In the genomic region with DNA sequence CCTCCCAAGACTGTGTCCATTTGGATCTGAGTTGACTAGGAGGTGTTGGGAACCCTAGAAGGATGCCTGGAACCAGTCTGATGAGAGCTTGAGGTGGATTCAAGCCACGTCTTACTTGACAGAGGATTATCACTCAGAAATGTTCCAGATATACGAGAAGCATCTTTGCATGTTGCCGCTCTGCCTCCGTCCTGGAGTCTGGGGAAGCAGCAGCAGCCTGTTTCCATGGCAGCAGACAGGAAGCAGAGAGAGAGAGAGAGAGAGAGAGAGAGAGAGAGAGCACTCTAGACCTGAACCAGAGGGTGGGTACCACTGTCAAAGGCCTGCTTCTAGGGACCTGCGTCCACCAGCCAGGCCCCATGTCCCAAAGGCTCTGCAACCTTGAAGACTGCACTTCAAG, we compare ENCODE assay signal across 10 mouse cellular contexts.
DNase-seq lines count a peak whose midpoint lies in the region; ATAC-seq and TF ChIP-seq lines count a peak whose summit lies in the region.
"Had no signal": no experiment of that assay in that cellular context is flagged by ENCODE, and none has a peak within 500 bp of the region (broad histone marks: within the 10 kb centered on the region; RNA-seq: fewer than 3 reads in every experiment).

No protein-coding gene starts in this region.

- H3K36me3 ChIP-seq in embryonic facial prominence, embryonic 12.5 days = no peaks in the 10 kb centered on the region
- no peaks in the 10 kb centered on the region for H3K36me3 ChIP-seq in hindbrain, embryonic 11.5 days (ENCODE audit: control insufficient read depth, insufficient read depth, low read length)
- H3K36me3 ChIP-seq in neural tube, embryonic 14.5 days (ENCODE audit: control insufficient read depth, insufficient read depth, low read length) = no peaks in the 10 kb centered on the region

- H3K9ac ChIP-seq in embryonic facial prominence, embryonic 12.5 days = no peak overlapping the region
- H3K9ac ChIP-seq in hindbrain, embryonic 11.5 days (ENCODE audit: low read depth, low read length) = no peak overlapping the region
- H3K9ac ChIP-seq in neural tube, embryonic 14.5 days (replicated peaks; ENCODE audit: low read depth, low read length) = 0 out of 2 replicates have a peak overlapping the region, but pooled peaks have one; percentile 11

- no peak for TF ChIP-seq CTCF in left cerebral cortex, adult 2 months (IDR thresholded peaks at IDR 0.05)

- H3K4me3 ChIP-seq in left cerebral cortex, adult 2 months = no peak overlapping the region
- no peak overlapping the region for H3K4me3 ChIP-seq in embryonic facial prominence, embryonic 12.5 days
- no peak overlapping the region for H3K4me3 ChIP-seq in hindbrain, embryonic 11.5 days (ENCODE audit: low read depth, low read length)
- no peak overlapping the region for H3K4me3 ChIP-seq in neural tube, embryonic 14.5 days (ENCODE audit: low read depth, low read length)

- DNase-seq in left cerebral cortex, adult 2 months (ENCODE audit: extremely low spot score in 1 of 2, low spot score in 2 of 2) = no peak
- no peak for DNase-seq in left cerebral cortex, adult 11 months (ENCODE audit: low spot score)
- peak; percentile 48 for DNase-seq in hindbrain, embryonic 11.5 days (ENCODE audit: low spot score)
- no peak for DNase-seq in urinary bladder, adult 2 months (ENCODE audit: low spot score)
- DNase-seq in adrenal gland, postnatal 10 days = no peak
- DNase-seq: cerebellum, adult 11 months; kidney, adult 2 months; thymus, adult 18-20 months had no signal

- intact Hi-C loops in left cerebral cortex, adult 2 months (cut with DNase I) = no loop called here

- no peak overlapping the region for H3K4me2 ChIP-seq in embryonic facial prominence, embryonic 12.5 days (replicated peaks)
- no peak overlapping the region for H3K4me2 ChIP-seq in hindbrain, embryonic 11.5 days (replicated peaks; ENCODE audit: low read depth, low read length)
- H3K4me2 ChIP-seq in neural tube, embryonic 14.5 days (ENCODE audit: low read depth, low read length) = no peak overlapping the region

- 19% methylated on average over 5 of the region's 5 CpGs for WGBS in embryonic facial prominence, embryonic 12.5 days
- 53% methylated on average over 5 of the region's 5 CpGs for WGBS in hindbrain, embryonic 11.5 days
- 22% methylated on average over 5 of the region's 5 CpGs for WGBS in neural tube, embryonic 14.5 days

- H3K4me1 ChIP-seq in embryonic facial prominence, embryonic 12.5 days = peaks cover 64% of the 10 kb centered on the region
- H3K4me1 ChIP-seq in hindbrain, embryonic 11.5 days (replicated peaks; ENCODE audit: control insufficient read depth, insufficient read depth, low read length) = peaks cover 29% of the 10 kb centered on the region
- peaks cover 29% of the 10 kb centered on the region for H3K4me1 ChIP-seq in neural tube, embryonic 14.5 days (ENCODE audit: control insufficient read depth, insufficient read depth, low read length)

- peaks cover 18% of the 10 kb centered on the region; the same call in 1 of the 2 replicates for H3K27me3 ChIP-seq in embryonic facial prominence, embryonic 12.5 days
- no peaks in the 10 kb centered on the region for H3K27me3 ChIP-seq in hindbrain, embryonic 11.5 days (ENCODE audit: control insufficient read depth, insufficient read depth, low read length)
- no peaks in the 10 kb centered on the region for H3K27me3 ChIP-seq in neural tube, embryonic 14.5 days (ENCODE audit: control insufficient read depth, insufficient read depth, low read length)

- peak overlapping the region; percentile 63; the same call in 1 of the 2 replicates for H3K27ac ChIP-seq in left cerebral cortex, adult 2 months
- H3K27ac ChIP-seq in embryonic facial prominence, embryonic 12.5 days = peak overlapping the region; percentile 67; the same call in 1 of the 2 replicates
- H3K27ac ChIP-seq in hindbrain, embryonic 11.5 days (ENCODE audit: low read depth, low read length) = peak overlapping the region; percentile 17; the same call in 1 of the 2 replicates
- peak overlapping the region; percentile 44; the same call in 1 of the 2 replicates for H3K27ac ChIP-seq in neural tube, embryonic 14.5 days (ENCODE audit: low read depth, low read length)

- H3K9me3 ChIP-seq in embryonic facial prominence, embryonic 12.5 days = no peaks in the 10 kb centered on the region
- H3K9me3 ChIP-seq in hindbrain, embryonic 11.5 days (ENCODE audit: control insufficient read depth, low read length) = no peaks in the 10 kb centered on the region
- no peaks in the 10 kb centered on the region for H3K9me3 ChIP-seq in neural tube, embryonic 14.5 days (ENCODE audit: control insufficient read depth, low read length)

- no peak for ATAC-seq in embryonic facial prominence, embryonic 12.5 days (ENCODE audit: insufficient number of reproducible peaks, insufficient read depth, low FRiP score, low TSS enrichment)
- ATAC-seq in hindbrain, embryonic 11.5 days (ENCODE audit: low FRiP score) = no peak
- ATAC-seq in neural tube, embryonic 14.5 days (ENCODE audit: low read depth) = peak; percentile 57; the same call in 1 of the 2 replicates

Comparison
In these comparisons a context has a peak if more than half of its experiments do, and no peak if none do; other contexts are left out.
1. H3K27ac ChIP-seq: peak in every context shown above with its lines; median percentile 67 in embryonic facial prominence, embryonic 12.5 days; 63 in left cerebral cortex, adult 2 months; 44 in neural tube, embryonic 14.5 days; 17 in hindbrain, embryonic 11.5 days.